Mouse (Mus musculus) MEL (cell line): ENCODE measurements around the gene Smtn. TPM values are rescaled to one million over a fixed set of nuclear protein-coding genes. Genes with fewer than 3 reads are reported as not detected.
A peak's percentile ranks its signal among the peaks of the same experiment; 100 is the strongest.

Experiments
- DNase-seq: peaks from one replicate; pipeline ENCODE4 v3.0.0; 2011; ENCODE audit warnings: low read depth, low spot score
- H3K27ac ChIP-seq: 2 replicates; pipeline ENCODE4 v1.5.1; 2012; ENCODE audit warnings: low read depth, mild to moderate bottlenecking, control low read depth, low read length, moderate library complexity; ENCODE audit not compliant: control insufficient read depth
- H3K27me3 ChIP-seq, 2 experiments: fragments of 150-350 bp in 1 of 2; sonication (generic) in 1 of 2; 2 replicates each; pipeline ENCODE4 v1.6.1; 2012; ENCODE audit warnings: low read length in 2 of 2, mild to moderate bottlenecking in 2 of 2, improper control_type of control experiment in 1 of 2, moderate library complexity in 1 of 2; ENCODE audit not compliant: insufficient read depth in 2 of 2, control insufficient read depth in 1 of 2
- H3K36me3 ChIP-seq, 2 experiments: 2 replicates each; pipeline ENCODE4 v1.6.1; 2012 to 2014; ENCODE audit warnings: low read length in 2 of 2, improper control_type of control experiment in 1 of 2, inconsistent platforms in 1 of 2, mild to moderate bottlenecking in 1 of 2; ENCODE audit not compliant: insufficient read depth in 2 of 2, control insufficient read depth in 1 of 2
- H3K4me1 ChIP-seq, 2 experiments: fragments of 150-350 bp in 1 of 2; sonication (generic) in 1 of 2; 2 replicates each; pipeline ENCODE4 v1.6.1; 2012; ENCODE audit warnings: low read length in 2 of 2, improper control_type of control experiment in 1 of 2, mild to moderate bottlenecking in 1 of 2; ENCODE audit not compliant: insufficient read depth in 2 of 2, control insufficient read depth in 1 of 2
- H3K4me3 ChIP-seq, 2 experiments: fragments of 150-350 bp in 1 of 2; sonication (generic) in 1 of 2; 2 replicates each; pipeline ENCODE4 v1.5.1; 2012; ENCODE audit warnings: low read depth in 2 of 2, low read length in 2 of 2, mild to moderate bottlenecking in 2 of 2, moderate library complexity in 2 of 2, control low read depth in 1 of 2, improper control_type of control experiment in 1 of 2; ENCODE audit not compliant: control insufficient read depth in 1 of 2, insufficient read depth in 1 of 2
- H3K79me2 ChIP-seq: 2 replicates; pipeline ENCODE4 v1.6.1; 2012; ENCODE audit warnings: mild to moderate bottlenecking, low read length, moderate library complexity; ENCODE audit not compliant: control insufficient read depth, poor library complexity, insufficient read depth
- H3K9ac ChIP-seq: 2 replicates; pipeline ENCODE4 v1.6.1; 2012; ENCODE audit warnings: low read depth, mild to moderate bottlenecking, control low read depth, low read length, moderate library complexity; ENCODE audit not compliant: control insufficient read depth, poor library complexity, severe bottlenecking
- H3K9me3 ChIP-seq: fragments of 150-350 bp; sonication (generic); replicated peaks from 2 replicates; pipeline ENCODE4 v1.6.1; 2012; ENCODE audit warnings: mild to moderate bottlenecking, low read length, improper control_type of control experiment, moderate library complexity; ENCODE audit not compliant: insufficient read depth
- BHLHE40 ChIP-seq: IDR thresholded peaks from 2 replicates; pipeline ENCODE4 v1.6.1; 2012; ENCODE audit warnings: low read depth, mild to moderate bottlenecking, inconsistent platforms, low read length, improper control_type of control experiment, borderline replicate concordance
- CHD2 ChIP-seq: IDR thresholded peaks from 2 replicates; pipeline ENCODE4 v1.6.1; 2011; ENCODE audit warnings: low read length, improper control_type of control experiment
- CTCF ChIP-seq, 3 experiments: IDR thresholded peaks in 2 of 3; conservative IDR thresholded peaks in 1 of 3; 2 replicates each; pipeline ENCODE4 v1.5.1; 2011 to 2012; ENCODE audit warnings: low read length in 3 of 3, low read depth in 2 of 3, mild to moderate bottlenecking in 2 of 3, improper control_type of control experiment in 1 of 3, inconsistent platforms in 1 of 3, mixed read lengths in 1 of 3, moderate library complexity in 1 of 3; ENCODE audit not compliant: control insufficient read depth in 1 of 3, insufficient read depth in 1 of 3, poor library complexity in 1 of 3, severe bottlenecking in 1 of 3
- ELF1 ChIP-seq: IDR thresholded peaks from 2 replicates; pipeline ENCODE4 v1.6.1; 2014; ENCODE audit warnings: low read depth, mild to moderate bottlenecking, inconsistent platforms, low read length, improper control_type of control experiment, moderate library complexity
- EP300 ChIP-seq, 2 experiments: IDR thresholded peaks; 2 replicates each; pipeline ENCODE4 v1.6.1; 2011; ENCODE audit warnings: improper control_type of control experiment in 2 of 2, low read length in 2 of 2, low read depth in 1 of 2, mild to moderate bottlenecking in 1 of 2
- ETS1 ChIP-seq: IDR thresholded peaks from 2 replicates; pipeline ENCODE4 v1.6.1; 2012; ENCODE audit warnings: low read depth, mild to moderate bottlenecking, inconsistent platforms, low read length, improper control_type of control experiment, moderate library complexity
- JUND ChIP-seq: IDR thresholded peaks from 2 replicates; pipeline ENCODE4 v1.6.1; 2011; ENCODE audit warnings: low read depth, mild to moderate bottlenecking, improper control_type of control experiment, low read length
- KAT2A ChIP-seq: conservative IDR thresholded peaks from 2 replicates; pipeline ENCODE4 v1.6.1; 2012; ENCODE audit warnings: low read depth, low read length, improper control_type of control experiment, inconsistent platforms
- MXI1 ChIP-seq: IDR thresholded peaks from 2 replicates; pipeline ENCODE4 v1.6.1; 2011; ENCODE audit warnings: mild to moderate bottlenecking, low read depth, low read length, improper control_type of control experiment
- NRF1 ChIP-seq: IDR thresholded peaks from 2 replicates; pipeline ENCODE4 v1.6.1; 2014; ENCODE audit warnings: low read depth, mild to moderate bottlenecking, inconsistent platforms, low read length, improper control_type of control experiment, moderate library complexity; ENCODE audit not compliant: poor library complexity, insufficient read depth, severe bottlenecking
- POLR2AphosphoS5 ChIP-seq: IDR thresholded peaks from 2 replicates; pipeline ENCODE4 v1.6.1; 2012; ENCODE audit warnings: low read depth, borderline replicate concordance, mild to moderate bottlenecking, inconsistent platforms, low read length, moderate library complexity, mixed read lengths
- RCOR1 ChIP-seq: IDR thresholded peaks from 2 replicates; pipeline ENCODE4 v1.6.1; 2012; ENCODE audit warnings: low read depth, mild to moderate bottlenecking, inconsistent platforms, low read length, improper control_type of control experiment
- SMC3 ChIP-seq: IDR thresholded peaks from 2 replicates; pipeline ENCODE4 v1.6.1; 2011; ENCODE audit warnings: low read depth, low read length, improper control_type of control experiment
- TBP ChIP-seq: IDR thresholded peaks from 2 replicates; pipeline ENCODE4 v1.8.0; 2011; ENCODE audit warnings: low read depth, low read length, improper control_type of control experiment
- USF1 ChIP-seq: IDR thresholded peaks from 2 replicates; pipeline ENCODE4 v1.6.1; 2014; ENCODE audit warnings: low read depth, mild to moderate bottlenecking, inconsistent platforms, low read length, improper control_type of control experiment, moderate library complexity
- USF2 ChIP-seq, 2 experiments: IDR thresholded peaks; 2 replicates each; pipeline ENCODE4 v1.6.1; 2011 to 2012; ENCODE audit warnings: improper control_type of control experiment in 2 of 2, low read length in 2 of 2, borderline replicate concordance in 1 of 2, inconsistent platforms in 1 of 2, low read depth in 1 of 2, mild to moderate bottlenecking in 1 of 2; ENCODE audit not compliant: insufficient read depth in 1 of 2
- ZMIZ1 ChIP-seq: IDR thresholded peaks from 2 replicates; pipeline ENCODE4 v1.6.1; 2012; ENCODE audit warnings: low read depth, mild to moderate bottlenecking, inconsistent platforms, low read length, improper control_type of control experiment, moderate library complexity
- polyA plus RNA-seq, 2 experiments: library from polyadenylated mRNA; stranded (reverse) in 1 of 2; unstranded in 1 of 2; fragments of >175 nt in 1 of 2; fragments of >200 nt in 1 of 2; gene quantifications; 2 replicates each; pipeline versions ENCODE4 v1.2.1 to v1.2.4; 2012; ENCODE audit warnings: low replicate concordance in 2 of 2, low read depth in 1 of 2; ENCODE audit not compliant: insufficient read length in 2 of 2, insufficient read depth in 1 of 2, missing spikeins in 1 of 2
- total RNA-seq: library from RNA; depleted of rRNA; stranded (reverse); fragments of 300-350 nt; gene quantifications from 2 replicates; pipeline ENCODE4 v1.2.3, GENCODE M21; 2012; rRNA removed

The Smtn gene
- total and polyA plus RNA-seq, 3 experiments = 203 to 370 TPM; not detected in 1

- TF ChIP-seq ELF1 = peak; percentile 44; the same call in 1 of the 2 replicates
Observed at GRCm38 (mm10) chr11:3472484-3472883, 67.9 kb downstream of the Smtn start (continued).

GRCm38 (mm10) chr11:3471448-3471850 is 69.0 kb downstream of the Smtn start:
- H3K27me3 ChIP-seq = no peaks in the 10 kb centered on the region; a peak in 1 of 4 replicates
- H3K4me3 ChIP-seq = no peak overlapping the region
- no peak for DNase-seq
- no peak overlapping the region for H3K27ac ChIP-seq
- no peaks in the 10 kb centered on the region for H3K9me3 ChIP-seq
- no peaks in the 10 kb centered on the region for H3K79me2 ChIP-seq
- no peak overlapping the region for H3K9ac ChIP-seq
- no peaks in the 10 kb centered on the region for H3K36me3 ChIP-seq
- H3K4me1 ChIP-seq = no peaks in the 10 kb centered on the region
- TF ChIP-seq ETS1 = no peak
- TF ChIP-seq RCOR1 = no peak
- TF ChIP-seq BHLHE40 = no peak
- no peak for TF ChIP-seq JUND
- no peak for TF ChIP-seq TBP
- TF ChIP-seq POLR2AphosphoS5 = no peak
- no peak for TF ChIP-seq KAT2A
- no peak for TF ChIP-seq CTCF (IDR thresholded peaks at IDR 0.05 in 2 of 3, conservative IDR thresholded peaks at IDR 0.05 in 1 of 3; ENCODE audit: control insufficient read depth in 1 of 3, insufficient read depth in 1 of 3, low read depth in 2 of 3, low read length in 3 of 3, poor library complexity in 1 of 3, severe bottlenecking in 1 of 3)
- no peak for TF ChIP-seq NRF1
- TF ChIP-seq MXI1 = no peak
- no peak for TF ChIP-seq USF2 (IDR thresholded peaks at IDR 0.05; ENCODE audit: borderline replicate concordance in 1 of 2, insufficient read depth in 1 of 2, low read depth in 1 of 2, low read length in 2 of 2)
- no peak for TF ChIP-seq EP300 (IDR thresholded peaks at IDR 0.05; ENCODE audit: low read depth in 1 of 2, low read length in 2 of 2)
- no peak for TF ChIP-seq ZMIZ1
- no peak for TF ChIP-seq SMC3
- no peak for TF ChIP-seq CHD2
- TF ChIP-seq USF1 = no peak
- TF ChIP-seq, all 39 proteins: peak for 0

Other genes starting within 250 kb of the Smtn start
- 0.88 and 1.7 TPM in 2 replicates for gene Pik3ip1, start 210.2 kb downstream of the Smtn start, total RNA-seq
- 1 to 10 TPM in 1 of 2 experiments, not detected in 1; 2.7 TPM for gene Pik3ip1, start 210.2 kb downstream of the Smtn start, polyA plus RNA-seq
- gene Limk2, start 131.4 kb downstream of the Smtn start, total RNA-seq = 19.6 and 21.9 TPM in 2 replicates
- gene Limk2, start 131.4 kb downstream of the Smtn start, polyA plus RNA-seq = 10 to 100 TPM in 1 of 2 experiments, not detected in 1; 29.1 TPM
- 9.5 and 9.9 TPM in 2 replicates for gene Rnf185, start 88.2 kb downstream of the Smtn start, total RNA-seq
- gene Rnf185, start 88.2 kb downstream of the Smtn start, polyA plus RNA-seq = 10 to 100 TPM in 1 of 2 experiments, not detected in 1; 13.8 TPM
- gene Pla2g3, start 52.3 kb downstream of the Smtn start, total RNA-seq = 0.15 and 0.29 TPM in 2 replicates
- under 1 TPM in 1 of 2 experiments, not detected in 1; 0.39 TPM for gene Pla2g3, start 52.3 kb downstream of the Smtn start, polyA plus RNA-seq
- 0.23 TPM in 2 replicates for gene Inpp5j, start 35.8 kb downstream of the Smtn start, total RNA-seq
- 1 to 10 TPM in 1 of 2 experiments, not detected in 1; 2.9 TPM for gene Inpp5j, start 35.8 kb downstream of the Smtn start, polyA plus RNA-seq
- gene Selenom, start 25.9 kb downstream of the Smtn start, total RNA-seq = 28.7 and 29.5 TPM in 2 replicates
- gene Selenom, start 25.9 kb downstream of the Smtn start, polyA plus RNA-seq = 10 to 100 TPM in 1 of 2 experiments, not detected in 1; 35.4 TPM
- gene Morc2a, start 108.6 kb upstream of the Smtn start, total RNA-seq = 12.8 and 14.7 TPM in 2 replicates
- gene Morc2a, start 108.6 kb upstream of the Smtn start, polyA plus RNA-seq = 10 to 100 TPM; 23.4 to 25.6 TPM